Mouse (Mus musculus) myocyte (in vitro differentiated cells): Measurements from ENCODE around the gene Arhgap35. TPM values are rescaled to one million over a fixed set of nuclear protein-coding genes. Genes with fewer than 3 reads are reported as not detected.
A peak's percentile ranks its signal among the peaks of the same experiment; 100 is the strongest.

ENCODE experiments used
- H3K27me3 ChIP-seq: one replicate; pipeline ENCODE4 v1.6.1; 2011; ENCODE audit not compliant: control insufficient read depth, insufficient read depth, insufficient read length
- H3K36me3 ChIP-seq: one replicate; pipeline ENCODE4 v1.6.1; 2011; ENCODE audit not compliant: control insufficient read depth, insufficient read depth
- H3K4me2 ChIP-seq: one replicate; pipeline ENCODE4 v1.6.1; 2011; ENCODE audit warnings: low read depth, control low read depth
- H3K4me3 ChIP-seq: one replicate; pipeline ENCODE4 v1.5.1; 2011; ENCODE audit warnings: mild to moderate bottlenecking, control low read depth, moderate library complexity
- H3K79me2 ChIP-seq: one replicate; pipeline ENCODE4 v1.6.1; 2011; ENCODE audit not compliant: control insufficient read depth, insufficient read depth
- H3ac ChIP-seq: one replicate; pipeline ENCODE4 v1.6.1; 2011; ENCODE audit not compliant: control insufficient read depth, insufficient read length
- CEBPB ChIP-seq: IDR thresholded peaks from 2 replicates; pipeline ENCODE4 v1.6.1; 2011; ENCODE audit warnings: mild to moderate bottlenecking, moderate library complexity; ENCODE audit not compliant: poor library complexity, insufficient read depth, severe bottlenecking
- E2F4 ChIP-seq: IDR thresholded peaks from one replicate; pipeline ENCODE4 v1.6.1; 2011; ENCODE audit warnings: mild to moderate bottlenecking, control low read depth, moderate library complexity; ENCODE audit not compliant: insufficient read depth
- MAX ChIP-seq: IDR thresholded peaks from one replicate; pipeline ENCODE4 v1.6.1; 2011; ENCODE audit warnings: low read depth, mild to moderate bottlenecking, control low read depth
- MYOD1 ChIP-seq, 3 experiments: IDR thresholded peaks; one replicate each; pipeline ENCODE4 v1.6.1; 2011; ENCODE audit warnings: control low read depth in 2 of 3, low read depth in 2 of 3, mild to moderate bottlenecking in 2 of 3, moderate library complexity in 1 of 3; ENCODE audit not compliant: insufficient read length in 2 of 3, control insufficient read depth in 1 of 3
- MYOG ChIP-seq, 3 experiments: IDR thresholded peaks; one replicate each; pipeline ENCODE4 v1.6.1; 2011; ENCODE audit warnings: control low read depth in 2 of 3, low read depth in 2 of 3, mild to moderate bottlenecking in 2 of 3; ENCODE audit not compliant: insufficient read length in 2 of 3, control insufficient read depth in 1 of 3, insufficient read depth in 1 of 3
- POLR2A ChIP-seq: IDR thresholded peaks from one replicate; pipeline ENCODE4 v1.6.1; 2011; ENCODE audit warnings: low read depth, mild to moderate bottlenecking, control low read depth, moderate library complexity; ENCODE audit not compliant: insufficient read length
- POLR2AphosphoS2 ChIP-seq: IDR thresholded peaks from one replicate; pipeline ENCODE4 v1.6.1; 2011; ENCODE audit warnings: low read depth, control low read depth; ENCODE audit not compliant: insufficient read length
- REST ChIP-seq: IDR thresholded peaks from one replicate; pipeline ENCODE4 v1.6.1; 2011; ENCODE audit warnings: mild to moderate bottlenecking, control low read depth, moderate library complexity; ENCODE audit not compliant: insufficient read depth, insufficient read length
- SRF ChIP-seq: IDR thresholded peaks from one replicate; pipeline ENCODE4 v1.6.1; 2011; ENCODE audit warnings: low read depth; ENCODE audit not compliant: control insufficient read depth, insufficient read length
- TCF12 ChIP-seq: IDR thresholded peaks from one replicate; pipeline ENCODE4 v1.6.1; 2011; ENCODE audit warnings: mild to moderate bottlenecking, control low read depth; ENCODE audit not compliant: poor library complexity, insufficient read depth, severe bottlenecking
- TCF3 ChIP-seq: IDR thresholded peaks from one replicate; pipeline ENCODE4 v1.6.1; 2011; ENCODE audit warnings: low read depth, control low read depth; ENCODE audit not compliant: insufficient read length
- USF1 ChIP-seq: IDR thresholded peaks from one replicate; pipeline ENCODE4 v1.6.1; 2011; ENCODE audit warnings: low read depth, mild to moderate bottlenecking, control low read depth, moderate library complexity
- polyA plus RNA-seq: library from polyadenylated mRNA; unstranded; fragments of >200 nt; fragmentation: generic; extraction: Trizol; gene quantifications from one replicate; pipeline ENCODE4 v1.2.1, GENCODE M21; 2012; ENCODE audit warnings: missing spikeins

Arhgap35 gene
- polyA plus RNA-seq, 1 experiment: 21.7 TPM

DNA sequence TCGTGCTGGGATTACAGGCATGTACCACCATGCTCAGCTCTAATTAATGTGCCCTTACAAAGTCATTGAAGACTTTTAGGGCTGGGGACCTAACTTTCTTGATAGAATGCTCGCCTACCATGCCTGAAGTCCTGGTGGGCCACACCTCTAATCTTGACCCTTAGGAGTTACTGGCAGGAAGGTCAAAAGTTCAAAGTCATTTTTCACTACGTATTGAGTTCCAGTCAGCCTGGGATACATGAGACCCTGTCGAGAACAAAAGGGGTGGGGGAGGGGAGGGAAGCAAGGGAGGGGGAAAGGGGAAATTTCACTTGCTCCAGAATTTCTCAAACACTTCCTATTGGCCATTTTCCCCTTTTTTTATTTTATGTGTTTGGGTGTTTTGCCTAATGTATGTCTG is 8.3 kb upstream of the Arhgap35 start:
- Histone ChIP-seq H3K27me3 (no peaks in the 10 kb centered on the region), H3K4me3 (no peak overlapping the region), H3K79me2 (no peaks in the 10 kb centered on the region), H3ac (no peak overlapping the region), H3K36me3 (no peaks in the 10 kb centered on the region), H3K4me2 (no peak overlapping the region)
- no peak for TF ChIP-seq USF1
- TF ChIP-seq POLR2A: no peak
- TF ChIP-seq E2F4: no peak
- TF ChIP-seq MYOG (IDR thresholded peaks at IDR 0.05; ENCODE audit: control insufficient read depth in 1 of 3, insufficient read depth in 1 of 3, insufficient read length in 2 of 3, low read depth in 2 of 3): no peak

DNA sequence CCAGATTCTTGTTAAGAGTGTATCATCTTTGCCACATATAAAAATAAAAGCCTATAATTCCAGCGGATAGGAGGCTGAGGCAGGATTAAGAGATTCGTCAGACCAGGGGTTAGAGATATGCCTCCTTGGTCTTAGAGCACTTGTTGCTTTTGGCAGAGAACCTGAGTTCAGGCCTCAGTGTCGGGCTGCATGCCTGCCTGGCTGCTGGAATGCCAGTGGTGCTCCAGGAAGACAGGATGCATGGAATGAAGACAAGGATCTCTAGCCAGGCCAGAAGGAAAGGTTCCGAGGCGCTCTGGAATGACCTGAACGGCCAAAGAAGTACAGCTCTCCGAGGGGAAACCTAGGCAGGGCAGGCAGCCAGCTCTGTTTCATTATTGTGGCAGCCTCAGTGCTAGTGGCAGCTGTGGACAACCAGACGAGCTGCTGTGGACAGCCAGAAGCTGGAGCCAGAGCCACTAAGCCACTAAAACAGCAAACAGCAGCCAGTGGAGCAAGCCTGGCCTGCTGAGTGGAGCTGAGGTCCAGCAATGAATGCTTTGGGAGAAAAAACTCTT is 6.4 kb upstream of the Arhgap35 start:
- no peak overlapping the region for H3ac ChIP-seq
- H3K4me3 ChIP-seq: no peak overlapping the region
- H3K36me3 ChIP-seq: no peaks in the 10 kb centered on the region
- no peaks in the 10 kb centered on the region for H3K79me2 ChIP-seq
- H3K4me2 ChIP-seq: no peak overlapping the region
- TF ChIP-seq REST (no peak), MYOG (IDR thresholded peaks at IDR 0.05; ENCODE audit: control insufficient read depth in 1 of 3, insufficient read depth in 1 of 3, insufficient read length in 2 of 3, low read depth in 2 of 3) (no peak), USF1 (no peak), POLR2AphosphoS2 (no peak), TCF3 (no peak), MYOD1 (IDR thresholded peaks at IDR 0.05; ENCODE audit: control insufficient read depth in 1 of 3, insufficient read length in 2 of 3, low read depth in 2 of 3) (no peak), MAX (no peak), CEBPB (no peak), TCF12 (no peak), POLR2A (no peak), SRF (no peak), E2F4 (no peak)
- no peaks in the 10 kb centered on the region for H3K27me3 ChIP-seq

DNA sequence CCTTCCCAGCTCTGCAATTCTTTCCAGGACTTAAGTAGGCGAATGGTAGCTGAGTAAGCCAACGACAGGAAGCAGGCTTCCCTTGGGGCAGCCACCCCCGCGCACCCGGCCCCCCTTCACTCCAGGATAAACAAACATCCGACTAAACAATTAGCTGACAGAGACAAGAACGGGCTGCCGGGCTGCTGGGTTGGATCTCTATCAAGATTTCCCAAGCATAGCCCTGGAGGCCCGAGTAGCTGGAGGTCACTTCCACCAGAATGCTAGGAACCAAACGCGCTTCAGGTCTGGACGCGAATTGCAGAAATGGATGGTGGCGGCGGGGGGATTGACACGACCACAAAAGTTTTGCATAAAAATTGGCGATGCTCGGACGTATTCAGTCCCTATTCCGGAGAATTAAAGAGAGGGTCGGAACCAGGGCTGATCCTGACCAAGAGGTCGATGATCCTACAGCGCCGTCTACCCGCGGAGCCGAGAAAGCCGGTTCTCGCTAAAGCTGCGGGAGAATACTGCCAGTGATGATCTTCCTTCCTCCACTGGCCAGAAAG is 3.9 kb upstream of the Arhgap35 start:
- TF ChIP-seq MAX: no peak
- TF ChIP-seq MYOG (IDR thresholded peaks at IDR 0.05; ENCODE audit: control insufficient read depth in 1 of 3, insufficient read depth in 1 of 3, insufficient read length in 2 of 3, low read depth in 2 of 3): no peak
- no peak for TF ChIP-seq CEBPB
- TF ChIP-seq POLR2A: no peak
- TF ChIP-seq E2F4: no peak
- TF ChIP-seq POLR2AphosphoS2: no peak
- no peaks in the 10 kb centered on the region for H3K36me3 ChIP-seq
- no peak overlapping the region for H3ac ChIP-seq
- H3K79me2 ChIP-seq: peaks cover 2% of the 10 kb centered on the region
- peak overlapping the region; percentile 82 for H3K4me2 ChIP-seq
- peak overlapping the region; percentile 11 for H3K4me3 ChIP-seq
- no peaks in the 10 kb centered on the region for H3K27me3 ChIP-seq

DNA sequence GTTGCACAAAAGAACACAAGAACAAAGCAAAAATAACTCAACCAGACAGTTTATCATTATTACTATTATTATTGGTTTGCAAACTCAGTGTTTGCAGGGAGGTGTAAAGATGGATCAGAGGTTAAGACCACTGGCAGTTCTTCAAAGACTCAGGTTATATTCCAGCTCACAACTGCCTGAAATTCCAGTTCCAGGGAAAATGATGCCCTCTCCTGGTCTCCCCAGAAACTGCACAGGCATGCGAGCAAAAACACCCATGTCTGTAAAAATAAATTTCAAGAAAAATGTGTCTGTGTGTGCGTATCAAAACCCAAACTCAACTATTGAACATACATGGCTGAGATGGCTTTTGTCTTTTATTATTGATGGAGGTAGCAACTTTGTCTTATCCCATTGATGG is 2.3 kb upstream of the Arhgap35 start:
- H3K36me3 ChIP-seq: no peaks in the 10 kb centered on the region
- no peaks in the 10 kb centered on the region for H3K27me3 ChIP-seq
- H3K4me3 ChIP-seq: no peak overlapping the region
- no peak overlapping the region for H3K4me2 ChIP-seq
- TF ChIP-seq TCF3 (no peak), MYOD1 (IDR thresholded peaks at IDR 0.05; ENCODE audit: control insufficient read depth in 1 of 3, insufficient read length in 2 of 3, low read depth in 2 of 3) (no peak), TCF12 (no peak)
- no peak overlapping the region for H3ac ChIP-seq
- H3K79me2 ChIP-seq: peaks cover 19% of the 10 kb centered on the region

DNA sequence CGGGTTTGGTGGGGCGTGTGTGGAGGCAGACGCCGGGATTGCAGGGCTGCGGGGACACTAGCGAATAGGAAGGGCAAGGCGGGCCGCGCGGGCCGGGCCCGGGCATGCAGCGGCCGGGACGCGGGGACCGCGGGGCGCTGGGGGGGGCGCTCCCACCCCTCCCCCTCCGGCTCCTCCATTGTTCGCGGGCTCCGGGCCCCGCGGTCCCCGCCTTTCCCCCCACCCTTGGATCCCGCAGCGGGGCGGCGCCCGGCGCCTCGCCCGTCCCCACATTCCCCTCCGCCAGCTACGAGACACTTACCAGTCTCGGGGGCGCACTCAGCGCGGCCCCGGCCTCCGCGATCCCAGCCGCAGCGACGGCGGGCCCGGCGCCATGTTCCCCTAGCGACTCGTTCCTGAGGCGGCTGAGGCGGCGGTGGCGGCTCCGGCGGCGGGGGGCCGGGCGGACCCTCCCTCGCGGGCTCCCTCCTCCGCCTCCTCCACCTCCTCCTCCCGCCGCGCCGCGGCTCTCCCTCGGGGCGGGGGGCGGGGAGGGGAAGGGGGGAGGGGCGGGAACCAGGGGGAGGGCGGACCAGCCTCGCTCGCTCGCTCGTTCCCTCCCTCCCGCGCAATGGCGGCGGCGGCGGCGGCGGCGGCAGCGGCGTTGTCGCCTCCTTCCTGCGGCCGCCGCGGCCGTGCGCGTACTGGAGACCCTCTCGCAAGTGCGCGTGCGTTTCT is 464 bp downstream of the Arhgap35 start:
- no peak for TF ChIP-seq MYOD1 (IDR thresholded peaks at IDR 0.05; ENCODE audit: control insufficient read depth in 1 of 3, insufficient read length in 2 of 3, low read depth in 2 of 3)
- TF ChIP-seq TCF3: no peak
- no peak for TF ChIP-seq E2F4
- no peak for TF ChIP-seq MYOG (IDR thresholded peaks at IDR 0.05; ENCODE audit: control insufficient read depth in 1 of 3, insufficient read depth in 1 of 3, insufficient read length in 2 of 3, low read depth in 2 of 3)
- TF ChIP-seq CEBPB: no peak
- no peak for TF ChIP-seq POLR2AphosphoS2
- TF ChIP-seq USF1: no peak
- TF ChIP-seq REST: no peak
- TF ChIP-seq SRF: no peak
- no peak for TF ChIP-seq POLR2A
- TF ChIP-seq MAX: no peak
- TF ChIP-seq TCF12: no peak
- H3K4me2 ChIP-seq: peak overlapping the region; percentile 87
- no peaks in the 10 kb centered on the region for H3K27me3 ChIP-seq
- peak overlapping the region; percentile 65 for H3K4me3 ChIP-seq
- peaks cover 46% of the 10 kb centered on the region for H3K79me2 ChIP-seq
- H3K36me3 ChIP-seq: no peaks in the 10 kb centered on the region
- H3ac ChIP-seq: peak overlapping the region; percentile 100
